Mouse (Mus musculus): ENCODE results near the gene Rab22a. TPM values are rescaled to one million over a fixed set of nuclear protein-coding genes. Genes with fewer than 3 reads are reported as not detected.

Rab22a gene
- polyA plus RNA-seq (2017; shearing (Covaris generic)) = 49.1 TPM

DNA sequence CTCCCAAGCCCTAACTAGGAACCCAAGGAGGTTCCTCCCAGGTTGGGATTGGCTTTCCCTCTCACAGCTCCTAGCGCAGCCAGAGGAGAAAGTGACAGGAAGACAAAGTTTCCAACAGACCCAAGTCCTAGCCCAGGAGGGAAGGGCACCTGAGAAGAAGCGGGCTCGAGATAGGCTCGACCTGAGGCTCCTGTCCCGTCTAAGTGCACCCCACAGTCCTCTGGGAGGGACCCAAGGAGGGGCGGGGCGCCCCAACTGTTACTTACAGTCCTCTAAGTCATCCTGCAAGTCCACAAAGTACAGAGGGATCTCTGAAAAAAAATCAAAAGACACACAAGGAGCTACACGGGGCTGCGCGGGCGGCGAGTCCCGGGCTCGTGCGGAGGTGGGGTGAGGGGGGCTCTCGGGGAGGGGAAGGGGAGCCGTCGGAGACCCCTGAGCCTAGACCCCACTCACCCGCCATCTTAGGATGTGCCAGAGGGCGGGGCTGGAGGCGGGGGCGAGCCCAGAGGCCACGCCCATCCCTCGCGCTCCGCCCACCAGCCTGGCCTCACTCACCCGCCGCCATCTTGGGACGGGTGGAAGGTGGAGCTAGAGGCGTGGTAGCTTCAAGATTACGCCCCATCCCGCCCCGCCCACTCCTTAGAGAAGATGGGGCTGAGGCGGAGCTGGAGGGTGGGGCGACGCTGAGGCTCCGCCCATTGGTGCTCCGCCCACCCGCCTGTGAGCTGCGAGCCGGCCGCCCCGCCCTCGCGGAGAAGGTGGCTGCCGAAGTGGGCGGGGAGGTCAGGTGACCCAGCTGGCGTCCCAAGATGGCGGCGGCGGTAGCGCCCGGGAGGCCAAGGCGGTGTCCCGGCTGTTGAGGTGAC is at the start of gene Rab22a:
Gene Rab22a, plus strand, starts transcription at position 704 of the 869 bp plus-strand sequence.

DNA sequence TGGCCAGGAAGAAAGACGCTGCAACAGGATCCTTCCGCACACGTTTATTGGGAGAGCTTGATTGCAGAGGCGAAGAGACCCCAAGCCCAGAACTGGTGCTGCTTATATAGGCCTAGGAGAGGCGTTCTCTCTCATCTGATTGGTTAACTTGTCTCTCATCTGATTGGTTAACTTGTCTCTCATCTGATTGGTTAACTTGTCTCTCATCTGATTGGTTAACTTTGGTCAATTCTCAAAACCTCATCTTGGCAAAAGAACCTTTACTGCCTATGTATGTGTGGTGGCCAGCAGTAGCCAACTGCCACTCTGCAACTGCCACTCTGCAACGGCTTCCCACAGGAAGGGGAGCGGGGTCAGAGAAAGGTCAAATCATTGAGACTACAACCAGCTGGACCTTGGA is 59.6 kb downstream of the Rab22a start, which contains the start of gene 1700010B08Rik:
Gene 1700010B08Rik, plus strand, starts transcription at position 301 of the 400 bp plus-strand sequence.

GRCm38 (mm10) chr2:173737222-173737989 is 77.8 kb downstream of the Rab22a start, which contains the start of gene Vapb:
Gene Vapb, plus strand, starts transcription at chr2:173737511.

Other genes starting within 250 kb of the Rab22a start
- gene 1700021F07Rik, start 137.2 kb upstream of the Rab22a start, polyA plus RNA-seq (2017; shearing (Covaris generic)) = not detected
- gene Ankrd60, start 81.4 kb upstream of the Rab22a start, polyA plus RNA-seq (2017; shearing (Covaris generic)) = not detected
- gene 1700010B08Rik, start 59.7 kb downstream of the Rab22a start, polyA plus RNA-seq (2017; shearing (Covaris generic)) = not detected
- 47.5 TPM for gene Vapb, start 77.8 kb downstream of the Rab22a start, polyA plus RNA-seq (2017; shearing (Covaris generic))